Mouse (Mus musculus) stomach, postnatal 0 days (tissue): Measurements from ENCODE around the gene St3gal4. TPM values are rescaled to one million over a fixed set of nuclear protein-coding genes. Genes with fewer than 3 reads are reported as not detected.
A peak's percentile ranks its signal among the peaks of the same experiment; 100 is the strongest.

Source experiments
- ATAC-seq: fragments of 200-750 bp; cut with Nextera tagmentation; 2 replicates; pipeline ENCODE4 v1.8.0; 2017; ENCODE audit not compliant: low FRiP score, low TSS enrichment
- DNase-seq: peaks from one replicate; pipeline ENCODE4 v3.0.0-alpha.2; 2016; ENCODE audit warnings: low spot score
- H3K27ac ChIP-seq: fragments of 300-500 bp; sonication (generic); replicated peaks from 2 replicates; pipeline ENCODE4 v1.5.1; 2014; ENCODE audit warnings: mild to moderate bottlenecking, control low read depth
- H3K27me3 ChIP-seq: fragments of 300-500 bp; sonication (generic); 2 replicates; pipeline ENCODE4 v1.6.1; 2014; ENCODE audit warnings: low read length; ENCODE audit not compliant: control insufficient read depth, insufficient read depth
- H3K36me3 ChIP-seq: fragments of 300-500 bp; sonication (generic); 2 replicates; pipeline ENCODE4 v1.6.1; 2014; ENCODE audit warnings: low read length, mixed read lengths; ENCODE audit not compliant: control insufficient read depth, insufficient read depth
- H3K4me1 ChIP-seq: fragments of 300-500 bp; sonication (generic); replicated peaks from 2 replicates; pipeline ENCODE4 v1.6.1; 2014; ENCODE audit warnings: antibody characterized with exemption; ENCODE audit not compliant: control insufficient read depth, insufficient read depth
- H3K4me2 ChIP-seq: fragments of 300-500 bp; sonication (generic); replicated peaks from 2 replicates; pipeline ENCODE4 v1.6.1; 2014; ENCODE audit warnings: low read depth, mild to moderate bottlenecking, control low read depth, moderate library complexity
- H3K4me3 ChIP-seq: fragments of 300-500 bp; sonication (generic); 2 replicates; pipeline ENCODE4 v1.5.1; 2014; ENCODE audit warnings: low read depth, low read length, control low read depth
- H3K9ac ChIP-seq: fragments of 300-500 bp; sonication (generic); 2 replicates; pipeline ENCODE4 v1.6.1; 2014; ENCODE audit warnings: mild to moderate bottlenecking, low read length, control low read depth, mixed read lengths
- H3K9me3 ChIP-seq: fragments of 300-500 bp; sonication (generic); 2 replicates; pipeline ENCODE4 v1.6.1; 2016; ENCODE audit warnings: low read length; ENCODE audit not compliant: control insufficient read depth
- CTCF ChIP-seq: IDR thresholded peaks from 2 replicates; pipeline ENCODE4 v1.5.1; 2016; ENCODE audit warnings: antibody characterized with exemption, low read depth, mild to moderate bottlenecking, moderate library complexity
- EP300 ChIP-seq: optimal IDR thresholded peaks from 2 replicates; pipeline ENCODE3; 2016; ENCODE audit warnings: antibody characterized with exemption
- WGBS: fragments of 180-500 bp; shearing (Covaris S2); extraction: QIAGEN DNeasy Blood & Tissue Kit; methylation state at CpG from one replicate; pipeline ENCODE4 v1.1.7; 2014; 5-methylcytosine and 5-hydroxymethylcytosine counted together
- polyA plus RNA-seq: library from polyadenylated mRNA; unstranded; fragments of >200 nt; fragmentation: Nextera tagmentation; extraction: Ambion mirVana; gene quantifications from 2 replicates; pipeline ENCODE4 v1.2.1, GENCODE M21; 2015

Gene St3gal4
- polyA plus RNA-seq, 1 experiment from 2014 or later = 14.6 TPM

DNA sequence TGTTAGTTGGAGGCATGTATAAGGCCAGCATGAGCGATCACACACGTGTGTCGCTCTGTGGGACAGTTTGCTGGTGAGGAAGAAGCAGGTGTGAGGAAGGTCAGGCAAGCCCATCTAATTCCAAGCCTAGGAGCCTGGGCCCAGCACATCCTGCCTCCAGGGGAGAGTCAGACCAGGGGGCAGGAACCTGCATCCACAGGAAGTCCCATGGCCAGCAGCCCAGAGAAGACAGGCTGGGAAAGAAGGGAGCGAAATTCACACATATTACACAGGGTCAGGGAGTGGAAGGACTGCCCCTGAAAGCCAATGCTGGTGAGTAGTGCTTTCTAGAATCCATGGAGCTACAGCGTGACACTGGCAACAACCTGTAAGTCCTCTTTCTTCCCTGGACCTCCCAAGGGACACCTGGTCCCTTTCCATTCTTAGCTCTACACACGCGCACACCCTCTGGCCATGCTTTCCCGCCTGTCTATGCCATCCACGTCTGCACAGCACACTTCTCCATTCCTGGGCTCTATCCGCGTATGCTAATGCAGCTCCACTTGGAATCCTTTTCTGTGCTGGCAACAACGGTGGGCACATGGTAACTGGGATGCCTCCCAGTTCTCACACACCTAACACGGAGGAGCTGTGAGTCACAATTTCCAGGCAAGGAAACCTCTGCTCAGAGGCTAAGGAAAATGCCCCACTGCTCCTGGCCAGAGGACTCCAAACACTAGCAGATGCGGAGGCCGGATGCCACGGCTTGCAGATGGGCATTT lies 12.7 kb upstream of the St3gal4 start:
- Histone ChIP-seq H3K9ac (no peak overlapping the region), H3K27me3 (no peaks in the 10 kb centered on the region), H3K4me1 (no peaks in the 10 kb centered on the region), H3K9me3 (no peaks in the 10 kb centered on the region), H3K4me3 (no peak overlapping the region), H3K4me2 (no peak overlapping the region), H3K27ac (no peak overlapping the region), H3K36me3 (no peaks in the 10 kb centered on the region; the same call in 1 of the 2 replicates)
- DNase-seq (no peak), ATAC-seq (no peak)
- no peak for TF ChIP-seq CTCF
- TF ChIP-seq EP300 = no peak
- WGBS = 83% methylated on average over 16 of the region's 16 CpGs

DNA sequence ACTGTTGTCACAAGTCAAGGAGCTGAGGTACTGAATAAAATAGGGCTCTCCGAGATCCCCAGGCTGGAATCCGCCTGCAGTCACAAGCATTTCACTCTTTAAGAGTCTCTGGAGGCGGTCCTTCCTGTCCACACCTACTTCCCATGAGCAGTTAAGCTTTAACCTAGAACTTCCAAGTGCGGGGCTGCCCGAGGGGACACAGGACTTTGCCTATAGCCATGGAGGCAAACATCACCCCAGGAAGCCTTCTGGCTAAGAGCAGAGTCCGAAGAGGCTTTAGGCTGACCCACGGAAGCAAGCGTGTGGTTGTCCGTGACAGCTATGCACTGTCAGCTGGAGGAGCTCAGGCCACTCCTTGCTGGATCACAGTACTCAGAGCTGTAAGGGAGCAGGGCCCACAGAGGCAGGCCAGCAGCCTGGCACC lies 9.9 kb upstream of the St3gal4 start:
- no peak overlapping the region for H3K4me2 ChIP-seq
- no peak for TF ChIP-seq CTCF
- TF ChIP-seq EP300 = no peak
- 73% methylated on average over 9 of the region's 9 CpGs for WGBS
- no peak for DNase-seq
- no peaks in the 10 kb centered on the region for H3K4me1 ChIP-seq
- ATAC-seq = no peak
- no peaks in the 10 kb centered on the region for H3K27me3 ChIP-seq
- no peak overlapping the region for H3K9ac ChIP-seq
- H3K27ac ChIP-seq = 0 out of 2 replicates have a peak overlapping the region, but pooled peaks have one; percentile 13
- H3K9me3 ChIP-seq = no peaks in the 10 kb centered on the region
- H3K36me3 ChIP-seq = no peaks in the 10 kb centered on the region; the same call in 1 of the 2 replicates
- H3K4me3 ChIP-seq = no peak overlapping the region

DNA sequence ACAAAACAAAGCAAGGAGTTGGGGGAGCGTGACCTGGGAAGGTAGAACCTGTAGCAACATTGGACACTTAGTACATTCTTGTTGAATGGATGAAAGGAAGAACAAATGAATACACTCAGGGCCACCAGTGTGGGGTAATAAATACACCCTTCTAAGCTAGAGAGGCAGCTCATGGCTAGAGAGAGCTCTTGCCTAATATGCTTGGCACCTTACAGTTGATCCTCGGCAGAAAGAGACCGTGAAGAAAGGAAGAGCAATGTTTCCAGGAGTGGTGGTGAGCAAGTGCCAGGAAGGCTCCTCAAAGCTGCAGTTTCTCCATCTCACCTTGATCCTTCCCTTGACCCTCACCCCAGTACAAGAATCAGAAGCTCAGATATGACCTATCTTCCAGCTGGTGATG lies 9.5 kb upstream of the St3gal4 start:
- no peaks in the 10 kb centered on the region for H3K27me3 ChIP-seq
- no peak overlapping the region for H3K4me3 ChIP-seq
- H3K27ac ChIP-seq = no peak overlapping the region
- H3K4me2 ChIP-seq = no peak overlapping the region
- no peaks in the 10 kb centered on the region for H3K9me3 ChIP-seq
- 87% methylated on average over 3 of the region's 3 CpGs for WGBS
- H3K4me1 ChIP-seq = no peaks in the 10 kb centered on the region
- no peak for DNase-seq
- no peak for ATAC-seq
- TF ChIP-seq CTCF = no peak
- no peak for TF ChIP-seq EP300
- no peak overlapping the region for H3K9ac ChIP-seq
- H3K36me3 ChIP-seq = no peaks in the 10 kb centered on the region; the same call in 1 of the 2 replicates

DNA sequence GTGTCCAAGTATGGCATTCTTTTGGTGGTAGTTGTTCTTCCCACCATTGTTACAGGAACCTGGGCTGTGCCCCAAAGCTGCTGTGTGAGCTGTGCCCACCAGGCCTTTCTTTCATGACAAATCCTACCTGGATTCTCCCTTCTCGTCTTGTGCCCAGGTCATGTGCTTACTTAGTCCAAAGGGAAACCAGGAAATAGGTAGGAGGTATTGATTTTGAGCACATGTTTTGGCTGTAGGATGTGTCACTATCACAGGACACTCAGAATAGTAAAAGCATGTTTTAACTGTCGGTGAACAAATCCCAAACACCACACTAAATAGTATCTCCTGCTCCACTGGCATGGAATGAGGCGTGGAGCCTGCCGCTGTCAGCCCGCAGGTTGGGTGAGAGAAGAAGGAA lies 8.5 kb upstream of the St3gal4 start:
- H3K27ac ChIP-seq = no peak overlapping the region
- WGBS = 91% methylated on average over 5 of the region's 5 CpGs
- no peak for TF ChIP-seq EP300
- H3K4me3 ChIP-seq = no peak overlapping the region
- H3K36me3 ChIP-seq = no peaks in the 10 kb centered on the region; the same call in 1 of the 2 replicates
- no peak overlapping the region for H3K4me2 ChIP-seq
- ATAC-seq (no peak), DNase-seq (no peak)
- no peaks in the 10 kb centered on the region for H3K9me3 ChIP-seq
- no peak overlapping the region for H3K9ac ChIP-seq
- no peaks in the 10 kb centered on the region for H3K27me3 ChIP-seq
- no peaks in the 10 kb centered on the region for H3K4me1 ChIP-seq

DNA sequence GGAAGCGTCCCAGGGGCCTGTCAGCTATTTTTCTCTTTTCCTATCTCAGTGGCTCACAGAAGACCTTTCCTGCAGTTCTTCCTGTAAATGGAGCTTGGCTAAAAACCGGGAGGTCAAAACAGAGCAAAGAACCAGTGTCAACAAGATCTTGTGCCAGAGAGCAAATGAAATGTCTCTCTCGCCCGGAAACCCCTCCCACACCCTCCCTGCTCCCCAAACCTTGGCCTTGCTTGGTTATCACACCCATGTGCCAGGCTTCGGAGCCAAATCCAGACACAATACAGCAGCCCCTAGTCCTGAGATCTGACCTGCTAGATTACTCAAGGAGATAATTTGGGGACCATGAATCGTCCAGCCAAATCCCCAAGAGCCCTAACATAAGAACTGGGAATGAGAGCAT lies 8.1 kb upstream of the St3gal4 start:
- WGBS = 54% methylated on average over 6 of the region's 6 CpGs
- DNase-seq (no peak), ATAC-seq (no peak)
- H3K9me3 ChIP-seq = no peaks in the 10 kb centered on the region
- no peaks in the 10 kb centered on the region for H3K4me1 ChIP-seq
- no peak for TF ChIP-seq EP300
- TF ChIP-seq CTCF = no peak
- no peak overlapping the region for H3K27ac ChIP-seq
- no peak overlapping the region for H3K9ac ChIP-seq
- H3K4me2 ChIP-seq = no peak overlapping the region
- no peaks in the 10 kb centered on the region; the same call in 1 of the 2 replicates for H3K36me3 ChIP-seq
- no peak overlapping the region for H3K4me3 ChIP-seq
- H3K27me3 ChIP-seq = no peaks in the 10 kb centered on the region

DNA sequence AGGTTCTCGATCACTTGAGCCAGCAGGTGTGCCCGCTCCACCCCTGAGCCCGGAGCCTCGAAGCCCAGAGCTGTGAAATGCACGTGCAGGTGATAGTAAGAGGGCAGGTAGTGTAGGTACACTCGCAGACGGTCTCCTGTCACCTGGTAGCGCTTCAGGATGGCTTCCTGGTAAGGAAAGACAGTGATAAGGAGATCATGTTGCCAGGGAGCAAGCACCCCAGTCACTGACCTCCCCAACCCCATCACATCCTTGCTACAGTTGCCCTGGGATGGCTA lies 5.5 kb upstream of the St3gal4 start:
- no peaks in the 10 kb centered on the region for H3K4me1 ChIP-seq
- H3K9me3 ChIP-seq = no peaks in the 10 kb centered on the region
- DNase-seq (no peak), ATAC-seq (no peak)
- TF ChIP-seq EP300 (no peak), CTCF (no peak)
- no peaks in the 10 kb centered on the region; the same call in 1 of the 2 replicates for H3K36me3 ChIP-seq
- H3K27me3 ChIP-seq = no peaks in the 10 kb centered on the region
- no peak overlapping the region for H3K4me2 ChIP-seq
- 92% methylated on average over 8 of the region's 8 CpGs for WGBS
- no peak overlapping the region for H3K9ac ChIP-seq
- H3K27ac ChIP-seq = no peak overlapping the region
- H3K4me3 ChIP-seq = no peak overlapping the region
